Mouse (Mus musculus): ENCODE measurements around the gene Immp2l.

Gene Immp2l

DNA sequence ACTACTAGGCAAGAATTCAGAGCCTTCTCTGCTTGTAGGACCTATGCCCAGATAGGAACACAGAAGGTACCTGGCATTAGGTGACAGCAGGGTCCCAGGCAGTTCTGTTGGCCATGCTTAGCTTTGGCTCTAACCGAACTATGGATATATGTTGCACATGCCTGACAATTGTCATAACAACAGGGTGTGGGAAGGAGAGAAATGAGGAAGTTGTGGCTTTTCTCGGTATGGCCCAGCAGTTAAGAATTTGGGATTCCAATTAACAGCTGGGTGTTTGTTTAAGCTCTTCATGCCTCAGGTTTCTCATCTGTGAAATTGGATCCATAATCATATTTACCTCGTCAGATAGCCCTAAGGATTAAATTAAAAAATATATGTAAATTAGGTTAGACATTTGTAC lies 854.6 kb downstream of the Immp2l start:
- no peak for DNase-seq

GRCm38 (mm10) chr12:41878972-41879371 lies 855.1 kb downstream of the Immp2l start:
- DNase-seq = no peak

DNA sequence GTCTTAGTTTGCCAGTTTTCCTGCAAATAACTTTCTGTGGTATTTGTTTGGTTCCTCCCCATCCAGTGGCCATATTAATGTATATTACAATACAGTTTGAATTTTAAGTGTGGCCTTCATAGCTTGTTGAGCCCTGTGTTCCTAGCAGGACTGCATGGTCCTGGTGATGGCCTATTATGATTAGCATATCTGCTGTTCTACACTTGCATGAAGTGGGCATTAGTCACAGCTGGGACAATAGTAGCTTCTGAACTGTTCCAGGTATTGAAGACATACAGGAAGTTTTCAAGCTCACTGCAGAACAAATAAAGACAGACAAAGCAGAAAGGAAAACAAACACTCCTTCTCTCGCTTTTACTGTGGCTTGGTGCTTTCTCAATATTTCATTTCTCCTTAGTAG lies 855.5 kb downstream of the Immp2l start:
- DNase-seq = no peak

DNA sequence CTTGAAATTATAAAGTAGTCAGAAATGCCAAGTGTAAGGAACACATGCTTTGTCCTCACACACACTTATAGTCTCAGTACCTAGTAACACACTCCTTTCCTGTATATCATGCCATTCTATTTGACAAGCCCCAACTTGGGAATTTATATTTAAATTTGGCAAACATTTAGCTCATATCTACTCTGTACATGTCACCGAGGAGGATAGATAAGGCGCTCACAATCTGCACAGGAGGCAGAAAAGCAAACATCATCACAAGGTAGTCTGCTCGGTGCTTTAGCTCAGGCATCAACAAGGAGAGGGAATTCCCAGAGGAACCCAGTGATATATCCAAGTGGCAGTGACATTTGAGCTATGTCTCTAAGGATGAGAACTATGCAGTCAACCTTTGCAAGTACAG lies 856.9 kb downstream of the Immp2l start:
- DNase-seq = no peak

- DNase-seq = no peak
These were observed 884.1 kb downstream of the Immp2l start for GRCm38 (mm10) chr12:41908011-41908410.

DNA sequence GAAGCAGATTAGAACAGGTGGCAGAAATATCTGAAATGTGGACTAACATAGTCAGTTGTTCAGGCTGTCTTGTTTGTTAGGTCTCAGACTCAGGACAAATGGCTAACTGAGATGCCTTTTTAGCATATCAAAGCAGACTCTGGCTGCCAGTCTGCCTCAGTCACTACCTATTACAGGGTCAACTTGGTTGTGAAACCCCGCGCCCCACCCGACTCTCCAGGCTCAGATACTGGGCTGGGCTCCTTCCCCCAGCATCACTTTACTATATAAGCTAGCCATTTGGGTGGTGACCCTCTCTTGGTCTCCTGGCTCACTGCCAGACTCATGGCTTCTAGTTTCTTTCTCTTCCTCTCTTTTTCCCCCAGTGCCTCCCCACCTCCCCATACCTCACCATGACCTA lies 887.7 kb downstream of the Immp2l start:
- DNase-seq = no peak

DNA sequence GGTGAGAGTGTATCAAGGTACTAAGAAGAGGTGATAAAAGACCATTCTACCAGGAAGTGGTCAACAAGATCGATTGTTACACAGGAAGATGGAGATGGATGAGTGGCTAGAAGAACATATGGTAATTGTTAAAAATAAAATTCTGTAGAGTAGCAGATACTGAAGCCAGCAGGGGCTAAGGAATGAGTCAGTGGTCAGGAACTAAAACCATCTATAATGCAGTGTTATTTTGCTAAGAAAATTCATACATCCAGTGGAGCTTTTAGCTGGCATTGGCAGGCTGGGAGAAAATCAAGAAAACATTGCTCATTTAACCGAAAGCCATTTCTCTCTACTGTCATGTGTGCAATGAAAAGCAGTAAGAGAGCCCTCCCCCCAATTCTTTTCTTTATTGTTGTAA lies 913.9 kb downstream of the Immp2l start:
- DNase-seq = no peak

- DNase-seq = no peak
These were observed 918.0 kb downstream of the Immp2l start for GRCm38 (mm10) chr12:41941853-41942252.

DNA sequence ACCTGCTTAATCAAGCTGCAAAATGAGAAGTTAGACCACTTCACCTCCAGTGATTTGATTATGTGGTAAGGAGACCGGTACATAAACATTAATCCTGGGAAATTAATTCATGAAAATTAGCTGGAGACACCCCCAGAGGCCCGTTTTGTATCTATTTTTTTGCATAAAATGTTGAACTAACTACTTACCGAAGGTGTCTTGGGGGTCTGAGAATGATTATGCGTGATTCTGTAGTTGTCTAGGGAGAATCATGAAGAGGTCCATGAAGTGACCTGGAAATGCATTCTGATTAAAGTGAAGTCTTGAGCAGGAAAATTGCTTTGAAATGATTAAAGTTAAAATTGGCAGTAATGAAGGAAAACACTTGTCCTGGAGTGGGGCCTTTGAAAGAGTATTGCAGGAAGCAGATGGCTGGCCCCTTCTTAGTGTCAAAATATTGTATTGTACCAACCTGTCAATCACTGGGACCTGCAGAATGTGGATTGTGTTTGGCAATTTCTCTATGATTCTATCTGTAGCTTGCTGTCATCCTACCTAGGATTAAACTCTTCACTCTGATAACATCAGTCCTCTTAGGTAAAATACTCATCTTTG lies 920.3 kb downstream of the Immp2l start:
- no peak for DNase-seq

DNA sequence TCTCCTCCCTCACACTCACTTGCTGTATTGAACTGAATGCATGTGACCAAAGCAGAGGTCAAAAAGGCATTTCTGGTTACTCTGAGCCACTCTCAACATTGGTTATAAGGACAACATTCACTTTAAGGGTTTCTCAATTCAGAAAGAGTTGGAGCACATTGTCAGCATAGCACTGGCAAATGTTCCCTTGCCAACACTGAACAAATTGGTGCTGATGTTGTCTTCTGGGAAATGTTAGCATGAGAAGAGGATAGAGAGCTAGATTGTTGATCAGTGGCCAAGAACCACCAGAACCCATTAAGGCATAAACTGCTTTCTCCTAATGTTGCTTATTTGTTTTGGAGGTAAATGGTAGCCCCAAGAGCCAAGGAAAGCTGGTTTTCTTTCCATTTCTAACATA lies 922.6 kb downstream of the Immp2l start:
- no peak for DNase-seq

GRCm38 (mm10) chr12:41949409-41949808 lies 925.5 kb downstream of the Immp2l start:
- DNase-seq = no peak

GRCm38 (mm10) chr12:41949841-41950241 lies 926.0 kb downstream of the Immp2l start:
- DNase-seq = no peak

- no peak for DNase-seq
These were observed 926.8 kb downstream of the Immp2l start for GRCm38 (mm10) chr12:41950726-41951125.

GRCm38 (mm10) chr12:41961038-41961437 lies 937.1 kb downstream of the Immp2l start:
- no peak for DNase-seq

GRCm38 (mm10) chr12:41991408-41991807 lies 967.5 kb downstream of the Immp2l start:
- no peak for DNase-seq

All from right cerebral cortex, postnatal 4 days (tissue).